Mouse (Mus musculus) spleen, adult 10 weeks (tissue): ENCODE measurements around the gene AA986860. TPM values are rescaled to one million over a fixed set of nuclear protein-coding genes. Genes with fewer than 3 reads are reported as not detected.

Experiments used
- polyA plus RNA-seq: library from polyadenylated mRNA; stranded (reverse); fragments of 350-450 nt; fragmentation: Illumina TruSeq; extraction: RNeasy Lipid Tissue Mini Kit (QIAGEN cat#74804); gene quantifications from one replicate; pipeline ENCODE4 v1.2.3, GENCODE M21; 2015; ENCODE audit warnings: low replicate concordance; ENCODE audit not compliant: insufficient read depth

AA986860 gene
- polyA plus RNA-seq = 0.59 TPM

DNA sequence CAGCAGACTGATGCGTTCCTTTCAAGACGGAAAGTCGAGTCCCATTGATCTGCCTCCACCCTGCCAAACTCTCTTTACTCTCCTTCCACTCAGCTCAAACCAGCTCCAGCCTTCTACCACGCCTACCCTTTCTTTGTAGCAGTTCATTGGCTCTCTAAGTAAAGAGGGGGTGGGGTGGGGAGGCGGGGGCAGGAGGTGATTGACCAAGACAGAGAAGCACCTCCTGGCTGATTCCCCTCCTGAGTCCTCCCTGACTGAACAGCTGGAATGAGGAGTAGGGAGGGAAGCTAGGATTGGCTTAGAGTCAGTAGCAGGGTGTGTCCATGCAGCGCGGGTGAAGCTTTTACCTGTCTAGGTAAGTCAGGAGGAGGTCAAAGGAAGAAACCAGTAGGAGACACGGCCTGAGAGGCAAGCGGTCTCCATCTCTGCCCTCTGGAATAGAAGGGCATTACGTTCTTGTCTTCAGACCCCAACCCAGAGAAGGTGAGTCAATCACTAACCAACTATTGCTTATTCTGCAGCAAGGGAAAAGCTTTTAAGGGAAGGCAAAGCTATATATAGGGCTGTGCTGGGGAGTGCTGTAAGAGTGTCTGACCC is at the start of gene AA986860:
Gene AA986860, plus strand, starts transcription at position 236 of the 597 bp plus-strand sequence.

DNA sequence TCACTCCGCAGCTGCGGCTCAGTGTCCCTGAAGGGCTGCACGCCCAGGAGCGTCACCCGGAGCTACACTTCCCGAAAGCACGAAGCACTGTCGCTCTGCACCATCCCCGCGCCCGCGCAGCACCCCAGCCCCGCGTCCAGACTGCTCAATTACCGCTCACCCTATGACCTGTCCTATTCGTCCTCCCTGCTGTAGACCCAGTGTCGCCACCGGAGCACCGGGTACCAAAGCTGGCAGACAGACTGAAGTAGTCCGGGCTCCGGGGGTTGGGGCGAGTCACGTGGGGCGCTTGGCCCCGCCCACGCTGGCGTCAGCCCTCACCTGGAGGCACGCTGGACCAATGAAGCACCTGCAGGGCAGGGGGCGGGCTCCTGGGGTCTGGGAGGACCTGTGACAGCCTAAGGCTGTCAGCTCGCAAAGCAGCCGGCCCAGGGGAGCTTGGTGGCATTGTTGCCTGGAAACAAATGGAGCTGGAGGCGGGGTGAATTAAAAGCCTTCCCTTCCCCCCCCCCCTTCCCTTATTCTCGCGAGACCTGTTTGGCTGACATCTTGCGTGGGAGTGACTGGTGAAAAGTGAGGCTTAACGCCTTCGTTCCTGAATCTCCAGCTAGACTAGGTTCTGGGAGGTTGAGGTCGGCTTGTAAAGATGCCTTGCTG is 16.1 kb upstream of the AA986860 start, which contains the start of gene Gm29427:
Gene Gm29427, minus strand, starts transcription at position 239 of the 657 bp plus-strand sequence.

GRCm38 (mm10) chr1:130717291-130717871 is 14.4 kb upstream of the AA986860 start, which contains the start of gene Yod1:
Gene Yod1 (plus strand): TSS chr1:130717327.

DNA sequence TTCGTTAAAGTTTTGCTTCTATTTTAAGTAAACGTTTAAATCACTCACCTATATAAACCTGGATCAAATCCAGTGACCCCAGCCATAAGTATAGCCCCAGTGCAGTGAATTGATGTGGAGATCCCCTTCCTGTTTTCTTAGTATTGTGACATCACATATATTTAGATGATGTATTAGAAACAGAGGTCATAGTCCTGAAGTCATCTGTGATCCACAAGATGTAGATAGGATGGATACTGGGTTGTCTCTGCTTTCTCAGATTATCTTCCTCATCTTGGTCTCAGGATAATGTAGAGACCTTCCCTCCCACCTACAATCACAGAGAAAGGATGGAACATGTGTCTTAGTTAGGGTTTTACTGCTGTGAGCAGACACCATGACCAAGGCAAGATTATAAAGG is 2.6 kb upstream of the AA986860 start, which contains the start of gene Pfkfb2:
Gene Pfkfb2, minus strand, starts transcription at position 101 of the 400 bp plus-strand sequence.

Other genes with a start within 250 kb of the AA986860 start
- not detected for gene Zp3r, start 102.4 kb upstream of the AA986860 start, polyA plus RNA-seq
- gene C4bp, start 70.3 kb upstream of the AA986860 start, polyA plus RNA-seq = not detected
- 0.28 TPM for gene Gm29427, start 16.2 kb upstream of the AA986860 start, polyA plus RNA-seq
- 14.2 TPM for gene Yod1, start 14.6 kb upstream of the AA986860 start, polyA plus RNA-seq
- 23.9 TPM for gene Pfkfb2, start 2.7 kb upstream of the AA986860 start, polyA plus RNA-seq
- 3.6 TPM for gene Fcamr, start 68.9 kb downstream of the AA986860 start, polyA plus RNA-seq
- 1.0 TPM for gene Pigr, start 94.7 kb downstream of the AA986860 start, polyA plus RNA-seq
- 489 TPM for gene Fcmr, start 133.7 kb downstream of the AA986860 start, polyA plus RNA-seq
- not detected for gene Il24, start 155.5 kb downstream of the AA986860 start, polyA plus RNA-seq
- gene Il20, start 179.5 kb downstream of the AA986860 start, polyA plus RNA-seq = not detected
- not detected for gene Il19, start 208.1 kb downstream of the AA986860 start, polyA plus RNA-seq